Mouse (Mus musculus): ENCODE data around the gene Gabarap. TPM values are rescaled to one million over a fixed set of nuclear protein-coding genes. Genes with fewer than 3 reads are reported as not detected.

Gene Gabarap
- total and polyA plus RNA-seq, 2 experiments from 2014 or later = 209 to 548 TPM

DNA sequence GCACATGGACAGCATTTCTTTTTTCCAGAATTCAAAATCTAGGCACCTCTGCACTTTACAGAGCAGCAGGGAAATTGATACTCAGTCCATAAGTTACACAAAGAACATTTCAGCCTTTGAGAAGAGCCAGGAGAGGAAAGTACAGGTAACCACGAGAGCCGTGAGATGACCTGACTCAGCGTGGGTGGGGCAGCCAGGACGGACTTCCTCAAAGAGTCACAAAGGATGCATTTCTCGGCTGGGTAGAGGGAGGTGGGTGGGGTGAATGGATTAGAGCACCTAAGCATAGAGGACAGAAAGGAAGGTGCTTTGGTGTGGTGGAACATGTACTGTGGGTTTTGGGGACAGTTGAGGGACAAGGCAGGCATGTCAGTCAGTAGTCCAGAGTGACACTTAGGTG is 29.1 kb upstream of the Gabarap start:
- H3K36me3 ChIP-seq (ENCODE audit: insufficient read depth, low read length) = no peaks in the 10 kb centered on the region
- WGBS = 51% methylated on average over 5 of the region's 5 CpGs
- no peaks in the 10 kb centered on the region for H3K9me3 ChIP-seq (ENCODE audit: low read length)
- H3K9ac ChIP-seq (replicated peaks; ENCODE audit: low read length) = no peak overlapping the region
- no peak for TF ChIP-seq CTCF (IDR thresholded peaks at IDR 0.05; ENCODE audit: low read depth)
- peaks cover 5% of the 10 kb centered on the region; the same call in 1 of the 2 replicates for H3K4me1 ChIP-seq (ENCODE audit: insufficient read depth, low read length)
- DNase-seq (ENCODE audit: low spot score) (no peak), ATAC-seq (no peak)
- peaks cover 41% of the 10 kb centered on the region for H3K27me3 ChIP-seq (ENCODE audit: insufficient read depth, low read length)
- no peak overlapping the region for H3K4me2 ChIP-seq (ENCODE audit: low read depth, low read length)
- H3K27ac ChIP-seq = no peak overlapping the region
- H3K4me3 ChIP-seq (ENCODE audit: low read length) = no peak overlapping the region

DNA sequence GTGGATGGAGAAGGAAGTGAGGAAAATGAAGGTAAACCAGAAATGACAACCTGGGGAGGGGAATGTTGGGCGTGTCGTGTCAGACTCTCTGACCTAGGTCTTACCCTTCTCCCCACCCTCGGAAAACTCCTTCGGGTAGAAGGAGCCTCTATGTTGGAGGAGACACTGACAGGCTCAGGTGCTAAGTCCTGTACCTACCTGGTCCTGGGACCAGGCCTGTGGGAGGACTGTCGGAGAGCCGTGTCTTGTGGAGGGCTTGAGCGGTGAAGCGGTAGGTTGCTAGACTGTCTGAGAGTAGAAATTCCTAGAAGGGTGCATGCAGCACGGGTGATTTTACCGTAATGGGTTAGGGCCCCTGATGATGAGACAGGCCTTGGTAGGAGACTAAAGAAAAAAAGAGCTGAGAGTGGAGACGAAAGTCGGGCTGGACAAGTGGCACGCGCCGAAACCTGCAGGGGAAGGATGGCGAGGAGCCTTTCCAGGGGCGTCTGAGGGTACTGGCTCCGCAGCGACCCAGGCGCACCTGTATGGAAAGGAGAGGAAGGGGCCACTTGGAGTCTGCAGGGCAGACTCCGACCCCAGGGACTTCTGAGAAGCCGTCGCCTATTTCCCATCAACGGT is 26.2 kb upstream of the Gabarap start, which contains the start of gene Cldn7:
Gene Cldn7, plus strand, starts transcription at position 130 of the 621 bp plus-strand sequence.
- ATAC-seq (no peak), DNase-seq (ENCODE audit: low spot score) (no peak)
- Histone ChIP-seq H3K9me3 (ENCODE audit: low read length) (no peaks in the 10 kb centered on the region), H3K36me3 (ENCODE audit: insufficient read depth, low read length) (peaks cover 13% of the 10 kb centered on the region), H3K4me1 (ENCODE audit: insufficient read depth, low read length) (peaks cover 6% of the 10 kb centered on the region; the same call in 1 of the 2 replicates), H3K4me2 (ENCODE audit: low read depth, low read length) (no peak within 1 kb of the TSS), H3K27ac (no peak within 1 kb of the TSS), H3K4me3 (ENCODE audit: low read length) (no peak within 1 kb of the TSS), H3K9ac (replicated peaks; ENCODE audit: low read length) (no peak within 1 kb of the TSS), H3K27me3 (ENCODE audit: insufficient read depth, low read length) (peaks cover 45% of the 10 kb centered on the region)
- no peak for TF ChIP-seq CTCF (IDR thresholded peaks at IDR 0.05; ENCODE audit: low read depth)
- WGBS = 13% methylated on average over 24 of the region's 24 CpGs

DNA sequence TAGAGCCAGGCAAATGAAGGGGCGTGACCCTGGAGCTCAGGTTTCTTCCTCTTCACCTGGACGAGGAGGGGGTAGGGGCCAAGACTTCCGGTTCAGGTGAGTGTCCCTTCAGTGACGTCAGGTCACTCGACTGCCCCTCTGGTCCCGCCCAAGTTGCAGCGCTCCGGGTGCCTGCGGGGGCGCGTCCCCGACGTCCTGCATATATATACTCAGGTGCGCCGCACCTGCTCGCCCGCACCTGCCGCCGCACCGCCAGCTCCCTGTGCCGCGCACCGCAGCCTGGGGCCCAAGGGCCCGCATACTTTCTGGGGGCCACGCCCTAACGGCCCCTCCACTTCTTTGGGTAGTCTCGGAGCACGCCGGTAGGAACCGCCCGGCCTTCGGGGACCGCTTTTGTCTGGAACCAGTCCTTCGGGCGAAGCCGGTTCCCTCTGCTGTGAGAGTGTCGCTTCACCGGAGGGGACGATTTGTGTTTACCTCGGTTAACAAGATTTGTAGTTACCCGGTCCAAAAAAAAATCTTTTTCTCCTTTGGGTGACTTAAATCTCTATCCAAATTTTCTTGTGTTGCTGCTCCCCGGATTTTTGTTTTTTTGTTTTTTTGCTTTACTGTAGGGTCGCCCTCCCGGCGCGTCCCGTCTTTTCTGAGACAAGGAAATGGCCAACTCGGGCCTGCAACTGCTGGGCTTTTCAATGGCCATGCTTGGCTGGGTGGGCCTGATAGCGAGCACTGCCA is 25.5 kb upstream of the Gabarap start:
- Histone ChIP-seq H3K4me1 (ENCODE audit: insufficient read depth, low read length) (peaks cover 6% of the 10 kb centered on the region; the same call in 1 of the 2 replicates), H3K4me2 (ENCODE audit: low read depth, low read length) (no peak overlapping the region), H3K36me3 (ENCODE audit: insufficient read depth, low read length) (peaks cover 19% of the 10 kb centered on the region), H3K27me3 (ENCODE audit: insufficient read depth, low read length) (peaks cover 43% of the 10 kb centered on the region), H3K27ac (no peak overlapping the region), H3K9ac (replicated peaks; ENCODE audit: low read length) (no peak overlapping the region), H3K9me3 (ENCODE audit: low read length) (no peaks in the 10 kb centered on the region), H3K4me3 (ENCODE audit: low read length) (no peak overlapping the region)
- WGBS = 2% methylated on average over 49 of the region's 49 CpGs
- no peak for DNase-seq (ENCODE audit: low spot score)
- no peak for TF ChIP-seq CTCF (IDR thresholded peaks at IDR 0.05; ENCODE audit: low read depth)
- no peak for ATAC-seq

- Histone ChIP-seq H3K27me3 (ENCODE audit: insufficient read depth, low read length) (peaks cover 43% of the 10 kb centered on the region), H3K4me2 (ENCODE audit: low read depth, low read length) (peak overlapping the region; percentile 47), H3K4me1 (ENCODE audit: insufficient read depth, low read length) (peaks cover 6% of the 10 kb centered on the region; the same call in 1 of the 2 replicates), H3K4me3 (ENCODE audit: low read length) (peak overlapping the region; percentile 28), H3K9ac (replicated peaks; ENCODE audit: low read length) (no peak overlapping the region; the same call in 1 of the 2 replicates), H3K27ac (no peak overlapping the region), H3K36me3 (ENCODE audit: insufficient read depth, low read length) (peaks cover 23% of the 10 kb centered on the region), H3K9me3 (ENCODE audit: low read length) (no peaks in the 10 kb centered on the region)
- 2% methylated on average over 55 of the region's 59 CpGs for WGBS
- TF ChIP-seq CTCF (IDR thresholded peaks at IDR 0.05; ENCODE audit: low read depth) = no peak
- DNase-seq (ENCODE audit: low spot score) (no peak), ATAC-seq (peak; percentile 43; the same call in 1 of the 2 replicates)
These were observed 24.7 kb upstream of the Gabarap start for GRCm38 (mm10) chr11:69966006-69966859.

- Histone ChIP-seq H3K36me3 (ENCODE audit: insufficient read depth, low read length) (peaks cover 23% of the 10 kb centered on the region), H3K4me3 (ENCODE audit: low read length) (peak overlapping the region; percentile 28), H3K4me1 (ENCODE audit: insufficient read depth, low read length) (peaks cover 6% of the 10 kb centered on the region; the same call in 1 of the 2 replicates), H3K9ac (replicated peaks; ENCODE audit: low read length) (no peak overlapping the region; the same call in 1 of the 2 replicates), H3K27ac (no peak overlapping the region), H3K4me2 (ENCODE audit: low read depth, low read length) (peak overlapping the region; percentile 47), H3K27me3 (ENCODE audit: insufficient read depth, low read length) (peaks cover 43% of the 10 kb centered on the region), H3K9me3 (ENCODE audit: low read length) (no peaks in the 10 kb centered on the region)
- TF ChIP-seq CTCF (IDR thresholded peaks at IDR 0.05; ENCODE audit: low read depth) = no peak
- DNase-seq (ENCODE audit: low spot score) (no peak), ATAC-seq (no peak)
- 39% methylated on average over 17 of the region's 17 CpGs for WGBS
These were observed 24.0 kb upstream of the Gabarap start for GRCm38 (mm10) chr11:69966860-69967517.

- H3K4me2 ChIP-seq (ENCODE audit: low read depth, low read length) = no peak overlapping the region
- peaks cover 33% of the 10 kb centered on the region for H3K27me3 ChIP-seq (ENCODE audit: insufficient read depth, low read length)
- H3K27ac ChIP-seq = no peak overlapping the region
- no peaks in the 10 kb centered on the region for H3K9me3 ChIP-seq (ENCODE audit: low read length)
- H3K9ac ChIP-seq (replicated peaks; ENCODE audit: low read length) = no peak overlapping the region
- DNase-seq (ENCODE audit: low spot score) (no peak), ATAC-seq (no peak)
- 92% methylated on average over 4 of the region's 4 CpGs for WGBS
- TF ChIP-seq CTCF (IDR thresholded peaks at IDR 0.05; ENCODE audit: low read depth) = no peak
- no peak overlapping the region for H3K4me3 ChIP-seq (ENCODE audit: low read length)
- peaks cover 6% of the 10 kb centered on the region; the same call in 1 of the 2 replicates for H3K4me1 ChIP-seq (ENCODE audit: insufficient read depth, low read length)
- H3K36me3 ChIP-seq (ENCODE audit: insufficient read depth, low read length) = peaks cover 34% of the 10 kb centered on the region
These were observed 22.1 kb upstream of the Gabarap start for GRCm38 (mm10) chr11:69968793-69969192.

Data from hindbrain, postnatal 0 days (tissue).